Mouse (Mus musculus) right cerebral cortex, postnatal 14 days (tissue): ENCODE measurements at regions not wholly inside any gene's neighbourhood (a gene's known extent, or its start where the extent isn't known, plus 50 kb on each side); places are given as distances from the start of the nearest gene placed in this dataset.

Experiments used
- DNase-seq: peaks from one replicate; pipeline ENCODE4 v3.0.0; 2022

- no peak for DNase-seq
These were observed 6458.7 kb downstream of the 9330182O14Rik start for GRCm38 (mm10) chr15:46592868-46593267.

GRCm38 (mm10) chr15:46598328-46598727 is 6464.2 kb downstream of the 9330182O14Rik start:
- DNase-seq = peak; percentile 4

GRCm38 (mm10) chr15:46623431-46624029 is 6489.4 kb downstream of the 9330182O14Rik start:
- DNase-seq = no peak

- no peak for DNase-seq
These were observed 6491.0 kb downstream of the 9330182O14Rik start for GRCm38 (mm10) chr15:46625001-46625632.
